Mouse (Mus musculus) neural tube, embryonic 12.5 days (tissue): Measurements from ENCODE around the gene Cdhr5. TPM values are rescaled to one million over a fixed set of nuclear protein-coding genes. Genes with fewer than 3 reads are reported as not detected.
"Not testable (repeated sequence)": the region's sequence is repeated elsewhere in the genome, so short reads cannot be mapped to it uniquely, and the experiment has no call there.

ENCODE experiments used
- ATAC-seq: fragments of 200-750 bp; cut with Nextera tagmentation; 2 replicates; pipeline ENCODE4 v1.8.0; 2017; ENCODE audit warnings: low read depth, mild to moderate bottlenecking, moderate TSS enrichment, moderate library complexity; ENCODE audit not compliant: low FRiP score
- H3K27ac ChIP-seq: fragments of 300-500 bp; sonication (generic); 2 replicates; pipeline ENCODE4 v1.5.1; 2016
- H3K27me3 ChIP-seq: fragments of 300-500 bp; sonication (generic); replicated peaks from 2 replicates; pipeline ENCODE4 v1.6.1; 2016; ENCODE audit warnings: mild to moderate bottlenecking
- H3K36me3 ChIP-seq: fragments of 300-500 bp; sonication (generic); 2 replicates; pipeline ENCODE4 v1.6.1; 2016; ENCODE audit warnings: mild to moderate bottlenecking
- H3K4me1 ChIP-seq: fragments of 300-500 bp; sonication (generic); 2 replicates; pipeline ENCODE4 v1.6.1; 2016
- H3K4me2 ChIP-seq: fragments of 300-500 bp; sonication (generic); replicated peaks from 2 replicates; pipeline ENCODE4 v1.6.1; 2016; ENCODE audit warnings: mild to moderate bottlenecking
- H3K4me3 ChIP-seq: fragments of 300-500 bp; sonication (generic); 2 replicates; pipeline ENCODE4 v1.5.1; 2016
- H3K9ac ChIP-seq: fragments of 300-500 bp; sonication (generic); 2 replicates; pipeline ENCODE4 v1.6.1; 2016; ENCODE audit warnings: mild to moderate bottlenecking
- H3K9me3 ChIP-seq: fragments of 300-500 bp; sonication (generic); 2 replicates; pipeline ENCODE4 v1.6.1; 2016; ENCODE audit warnings: mild to moderate bottlenecking
- WGBS: fragments of 180-500 bp; shearing (Covaris S2); methylation state at CpG from one replicate; pipeline ENCODE4 v1.1.7; 2016; 5-methylcytosine and 5-hydroxymethylcytosine counted together
- polyA plus RNA-seq: library from polyadenylated mRNA; unstranded; fragments of >200 nt; fragmentation: Nextera tagmentation; extraction: Ambion mirVana; gene quantifications from 2 replicates; pipeline ENCODE4 v1.2.1, GENCODE M21; 2016

Cdhr5 gene
- polyA plus RNA-seq, 1 experiment from 2014 or later: not detected

DNA sequence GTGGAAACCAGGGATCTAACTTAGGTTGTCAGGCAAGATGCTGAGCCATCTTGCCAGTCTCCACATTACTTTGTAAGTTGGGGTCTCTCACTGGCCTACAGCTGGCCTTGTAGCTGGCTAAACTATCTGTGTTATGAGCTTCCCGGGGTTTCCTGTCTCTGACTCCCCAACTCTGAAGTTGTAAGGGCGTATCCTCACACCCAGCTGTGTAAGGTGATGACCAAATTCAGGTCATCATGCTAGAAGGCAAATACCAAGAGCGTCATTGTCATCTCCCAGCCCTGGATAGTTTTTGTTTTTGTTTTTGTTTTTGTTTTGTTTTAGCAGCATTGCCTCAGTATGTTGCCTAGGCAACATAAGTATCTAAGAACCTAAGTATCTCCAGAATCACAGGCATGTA is 6.0 kb downstream of the Cdhr5 start:
- Histone ChIP-seq H3K9me3 (no peaks in the 10 kb centered on the region), H3K9ac (no peak overlapping the region), H3K36me3 (no peaks in the 10 kb centered on the region), H3K27me3 (no peaks in the 10 kb centered on the region), H3K4me2 (no peak overlapping the region), H3K4me1 (peaks cover 8% of the 10 kb centered on the region), H3K27ac (no peak overlapping the region), H3K4me3 (no peak overlapping the region)
- 93% methylated on average over 3 of the region's 3 CpGs for WGBS
- no peak for ATAC-seq

DNA sequence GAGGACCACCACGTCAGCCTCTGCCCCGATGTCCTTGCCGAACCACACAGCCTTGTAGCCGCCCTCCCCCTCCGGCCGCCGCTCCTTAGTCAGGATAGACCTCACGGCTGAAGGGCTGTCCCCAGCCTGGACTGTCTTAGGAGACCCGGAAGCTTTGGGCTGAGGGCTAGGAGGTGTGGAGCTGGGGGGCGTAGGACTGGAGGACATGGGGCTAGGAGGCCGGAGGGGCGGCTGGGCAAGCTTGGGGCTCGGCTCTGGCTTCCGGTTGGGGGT is 7.4 kb downstream of the Cdhr5 start:
- peaks cover 12% of the 10 kb centered on the region for H3K4me1 ChIP-seq
- H3K27ac ChIP-seq: no peak overlapping the region
- H3K27me3 ChIP-seq: no peaks in the 10 kb centered on the region
- 86% methylated on average over 14 of the region's 14 CpGs for WGBS
- H3K9ac ChIP-seq: no peak overlapping the region
- peaks cover 3% of the 10 kb centered on the region for H3K36me3 ChIP-seq
- H3K9me3 ChIP-seq: no peaks in the 10 kb centered on the region
- H3K4me2 ChIP-seq: no peak overlapping the region
- H3K4me3 ChIP-seq: no peak overlapping the region
- ATAC-seq: no peak

DNA sequence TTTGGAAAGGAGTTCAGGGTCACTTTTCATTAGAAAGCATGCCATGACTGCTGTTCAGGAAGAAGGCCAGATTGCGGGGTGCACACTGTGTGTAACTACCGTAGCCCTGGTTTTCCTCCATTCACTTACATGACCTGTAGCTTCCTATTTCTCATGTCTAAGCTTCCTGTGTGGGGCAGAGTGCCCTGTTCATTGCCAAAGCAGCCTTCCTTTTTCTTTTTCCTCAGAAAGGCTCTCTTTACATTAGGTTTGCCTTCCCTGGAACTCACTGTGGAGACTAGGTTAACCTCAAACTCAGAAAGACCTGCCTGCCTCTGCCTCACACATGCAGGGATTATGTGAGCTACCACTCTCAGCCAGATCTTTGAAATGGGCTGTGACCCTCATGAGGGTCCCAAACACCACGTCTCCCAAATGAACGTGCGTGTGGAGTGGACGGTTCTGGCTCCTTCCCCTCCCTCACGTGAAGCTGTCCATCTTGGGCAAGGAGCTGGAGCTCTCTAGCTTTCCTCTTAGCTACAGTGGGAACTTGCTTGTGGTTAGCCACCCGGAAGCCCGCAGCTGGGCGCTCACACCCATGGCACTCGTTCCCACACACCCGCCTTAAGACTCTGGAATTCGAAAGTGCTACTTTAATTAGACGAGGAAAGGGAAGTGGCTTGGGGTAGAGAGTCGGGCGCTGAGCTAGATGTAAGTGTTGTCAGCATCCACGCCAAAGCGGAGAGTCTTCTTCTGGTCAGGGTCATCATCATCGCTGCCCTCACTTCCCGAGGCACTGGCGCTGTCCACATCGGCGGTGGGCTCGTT is 7.9 kb downstream of the Cdhr5 start:
- H3K4me1 ChIP-seq: peaks cover 12% of the 10 kb centered on the region
- no peaks in the 10 kb centered on the region for H3K27me3 ChIP-seq
- ATAC-seq: no peak
- H3K36me3 ChIP-seq: peaks cover 9% of the 10 kb centered on the region
- no peaks in the 10 kb centered on the region for H3K9me3 ChIP-seq
- 80% methylated on average over 24 of the region's 24 CpGs for WGBS
- no peak overlapping the region for H3K4me2 ChIP-seq
- no peak overlapping the region for H3K4me3 ChIP-seq
- H3K27ac ChIP-seq: no peak overlapping the region
- H3K9ac ChIP-seq: no peak overlapping the region

DNA sequence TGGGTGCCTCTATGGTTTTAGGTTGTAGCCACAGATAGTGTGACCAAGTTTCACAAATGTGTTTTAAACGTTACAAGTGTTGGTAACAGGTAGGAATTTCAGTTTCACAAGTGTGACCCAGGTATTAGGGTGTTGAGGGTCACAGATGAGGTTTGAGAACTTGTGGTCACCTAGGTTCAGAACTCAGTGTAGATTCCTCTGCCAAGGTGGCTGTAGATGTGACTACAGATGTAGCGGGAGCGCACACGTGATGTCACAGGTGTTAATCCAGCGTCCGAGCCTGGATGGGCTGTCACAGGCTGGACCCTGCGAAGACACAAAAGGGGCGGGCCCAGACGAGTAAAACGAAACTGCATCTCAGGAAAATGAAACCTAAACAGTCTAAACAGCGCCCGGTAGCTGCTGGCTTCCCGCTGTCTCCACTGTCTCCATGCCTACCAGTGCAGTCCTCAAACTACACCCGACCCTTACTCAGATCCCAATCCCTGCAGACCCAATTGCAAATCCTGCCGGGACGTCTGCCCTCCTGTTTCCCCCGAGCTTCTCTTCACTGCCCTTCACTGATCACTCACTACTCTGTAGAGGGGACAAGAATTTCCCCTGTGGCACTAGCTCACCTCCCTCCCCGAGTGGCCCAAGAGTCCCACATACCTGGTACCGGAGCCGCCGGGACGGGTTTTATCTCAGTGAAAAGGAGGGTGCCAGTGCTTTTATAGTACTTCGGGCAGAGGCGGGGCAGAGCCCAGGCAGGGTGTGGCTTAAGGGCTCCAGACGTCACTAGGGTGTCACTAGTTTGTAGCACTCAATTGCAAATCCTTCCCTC is 10.6 kb downstream of the Cdhr5 start, which contains the start of gene Irf7:
Gene Irf7, minus strand, starts transcription at position 743 of the 823 bp plus-strand sequence.
- Histone ChIP-seq H3K36me3 (peaks cover 36% of the 10 kb centered on the region), H3K27me3 (no peaks in the 10 kb centered on the region), H3K4me2 (peak within 1 kb of the TSS; percentile 61), H3K9ac (peak within 1 kb of the TSS; percentile 40; the same call in 1 of the 2 replicates), H3K27ac (no peak within 1 kb of the TSS), H3K9me3 (no peaks in the 10 kb centered on the region), H3K4me3 (peak within 1 kb of the TSS; percentile 29; the same call in 1 of the 2 replicates), H3K4me1 (peaks cover 12% of the 10 kb centered on the region)
- ATAC-seq: no peak
- WGBS: 12% methylated on average over 25 of the region's 25 CpGs

DNA sequence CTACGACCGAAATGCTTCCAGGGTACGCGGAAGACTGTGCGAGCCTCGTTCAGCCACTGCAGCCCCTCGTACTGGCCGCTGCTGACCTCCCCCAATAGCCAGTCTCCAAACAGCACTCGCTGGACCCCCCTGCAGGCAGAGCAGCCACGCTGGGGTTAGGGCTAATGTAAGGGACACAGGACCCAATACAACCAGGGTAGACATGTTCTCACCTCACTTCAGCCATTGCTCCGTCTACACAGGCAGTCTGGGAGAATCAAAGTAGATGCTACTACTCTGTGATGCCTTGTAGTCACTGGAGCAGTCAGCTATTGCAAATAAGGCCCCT is 11.2 kb downstream of the Cdhr5 start:
- H3K4me2 ChIP-seq: peak overlapping the region; percentile 61
- ATAC-seq: 0 out of 2 replicates have a peak, but pooled peaks have one; percentile 16

DNA sequence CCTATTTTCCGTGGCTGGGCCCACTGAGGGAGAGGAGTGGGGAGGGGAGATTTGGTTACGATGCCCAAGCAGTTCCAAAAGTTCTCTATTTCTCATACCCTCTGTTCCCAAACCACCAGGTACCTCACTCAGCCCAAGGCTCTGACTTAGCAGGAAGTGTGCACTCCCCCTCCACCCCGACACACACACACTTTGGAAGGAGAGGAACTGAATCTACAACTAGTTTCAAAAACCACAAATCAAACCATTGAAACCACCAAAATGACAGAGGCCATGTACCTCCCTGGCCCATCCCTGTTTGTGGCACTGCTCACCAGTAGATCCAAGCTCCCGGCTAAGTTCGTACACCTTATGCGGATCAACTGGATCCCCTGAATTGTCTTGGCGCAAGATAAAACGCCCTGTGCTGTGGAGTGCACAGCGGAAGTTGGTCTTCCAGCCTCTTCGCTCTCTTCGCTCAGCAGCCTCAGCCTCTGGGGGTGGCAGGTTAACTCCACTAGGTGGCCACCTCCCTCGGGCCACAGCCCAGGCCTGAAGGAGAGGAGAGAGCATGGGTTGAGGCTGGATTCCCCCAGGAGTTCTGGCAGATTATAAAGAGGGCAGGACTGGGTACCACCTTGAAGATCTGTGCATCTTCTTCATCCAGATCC is 11.7 kb downstream of the Cdhr5 start:
- Histone ChIP-seq H3K9ac (no peak overlapping the region), H3K27me3 (no peaks in the 10 kb centered on the region), H3K27ac (no peak overlapping the region), H3K36me3 (peaks cover 47% of the 10 kb centered on the region), H3K4me2 (peak overlapping the region; percentile 61; the same call in 1 of the 2 replicates), H3K4me1 (peaks cover 12% of the 10 kb centered on the region), H3K4me3 (no peak overlapping the region), H3K9me3 (no peaks in the 10 kb centered on the region)
- ATAC-seq: no peak; the same call in 1 of the 2 replicates
- WGBS: 38% methylated on average over 12 of the region's 12 CpGs

More for the DNA sequence above, 11.2 kb downstream of the Cdhr5 start:
- H3K36me3 ChIP-seq: peaks cover 42% of the 10 kb centered on the region
- H3K4me3 ChIP-seq: no peak overlapping the region
- 50% methylated on average over 11 of the region's 11 CpGs for WGBS
- H3K27me3 ChIP-seq: no peaks in the 10 kb centered on the region
- no peak overlapping the region for H3K27ac ChIP-seq
- H3K9me3 ChIP-seq: no peaks in the 10 kb centered on the region
- no peak overlapping the region for H3K9ac ChIP-seq
- H3K4me1 ChIP-seq: peaks cover 12% of the 10 kb centered on the region

DNA sequence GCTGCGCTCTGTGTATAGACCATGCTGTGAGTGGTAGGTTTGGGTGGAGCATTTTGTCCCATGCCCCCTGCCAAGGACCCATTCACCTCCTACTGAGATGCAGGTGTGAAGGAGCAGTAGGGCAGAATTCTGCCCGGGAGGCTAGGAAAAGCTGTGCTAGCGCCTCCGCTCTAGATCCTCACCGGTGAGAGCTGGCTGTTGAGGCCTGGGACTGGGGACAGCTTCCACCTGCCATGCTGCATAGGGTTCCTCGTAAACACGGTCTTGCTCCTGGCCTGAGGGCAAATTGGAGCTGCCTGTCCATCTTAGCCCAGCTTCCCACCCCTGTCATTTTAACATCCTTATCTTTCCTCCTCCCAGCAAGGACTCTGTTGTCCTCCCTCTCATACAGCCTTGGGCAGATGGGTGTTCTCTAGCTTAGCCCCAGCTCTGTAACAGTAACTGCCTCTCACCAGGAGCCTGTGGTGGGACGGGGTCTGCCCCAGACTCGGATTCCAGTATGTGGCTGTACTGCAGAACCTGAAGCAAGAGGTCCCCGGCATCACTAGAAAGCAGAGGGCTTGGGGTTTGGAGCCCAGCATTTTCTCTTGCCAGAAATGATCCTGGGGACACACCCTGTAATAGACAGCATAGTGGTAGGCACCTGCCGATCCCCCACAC is 12.4 kb downstream of the Cdhr5 start:
- WGBS: 73% methylated on average over 11 of the region's 11 CpGs

DNA sequence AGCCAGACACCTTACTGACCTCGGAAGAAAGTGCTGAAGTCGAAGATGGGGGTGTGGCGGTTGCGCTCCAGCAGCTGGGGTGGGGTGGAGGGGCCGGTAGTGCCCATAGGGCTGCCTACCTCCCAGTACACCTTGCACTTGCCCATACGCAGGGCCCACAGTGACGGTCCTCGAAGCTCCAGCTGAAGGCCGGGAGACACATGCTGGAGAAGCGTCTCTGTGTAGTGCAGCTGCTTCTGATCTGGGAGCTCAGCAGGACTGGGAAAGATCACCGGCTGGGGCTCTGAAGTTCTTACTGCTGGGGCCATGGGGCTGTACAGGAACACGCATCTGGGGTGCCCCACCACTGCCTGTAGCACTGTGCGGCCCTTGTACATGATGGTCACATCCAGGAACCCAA is 12.9 kb downstream of the Cdhr5 start:
- no peaks in the 10 kb centered on the region for H3K9me3 ChIP-seq
- H3K36me3 ChIP-seq: peaks cover 59% of the 10 kb centered on the region
- 94% methylated on average over 13 of the region's 13 CpGs for WGBS
- H3K4me2 ChIP-seq: no peak overlapping the region
- no peak overlapping the region for H3K4me3 ChIP-seq
- no peaks in the 10 kb centered on the region for H3K27me3 ChIP-seq
- H3K9ac ChIP-seq: no peak overlapping the region
- H3K4me1 ChIP-seq: peaks cover 12% of the 10 kb centered on the region
- ATAC-seq: no peak; the same call in 1 of the 2 replicates
- no peak overlapping the region for H3K27ac ChIP-seq

More for the DNA sequence above, 12.4 kb downstream of the Cdhr5 start:
- ATAC-seq: no peak; the same call in 1 of the 2 replicates
- Histone ChIP-seq H3K36me3 (peaks cover 54% of the 10 kb centered on the region), H3K4me2 (no peak overlapping the region), H3K4me3 (no peak overlapping the region), H3K9ac (no peak overlapping the region), H3K4me1 (peaks cover 12% of the 10 kb centered on the region), H3K9me3 (no peaks in the 10 kb centered on the region), H3K27ac (no peak overlapping the region), H3K27me3 (no peaks in the 10 kb centered on the region)

DNA sequence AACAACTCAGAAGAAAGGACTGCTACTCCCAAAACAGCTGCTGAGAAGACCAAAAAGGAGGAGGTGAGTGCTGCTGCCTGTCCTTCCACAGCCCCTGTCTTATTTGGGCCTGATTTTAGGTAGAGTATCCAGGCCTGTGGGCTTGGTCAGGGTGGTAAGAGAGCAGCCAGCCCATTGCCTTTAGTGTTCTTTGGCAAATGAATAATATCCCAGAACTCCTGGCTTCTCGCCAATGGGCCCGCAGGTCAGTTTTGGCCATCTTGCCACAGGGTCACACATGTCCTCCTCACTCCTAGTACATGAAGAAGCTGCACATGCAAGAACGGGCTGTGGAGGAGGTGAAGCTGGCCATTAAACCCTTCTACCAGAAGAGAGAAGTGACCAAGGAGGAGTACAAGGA is 15.1 kb downstream of the Cdhr5 start:
- 95% methylated on average over 3 of the region's 3 CpGs for WGBS
- Histone ChIP-seq H3K27me3 (no peaks in the 10 kb centered on the region), H3K4me1 (peaks cover 12% of the 10 kb centered on the region), H3K4me3 (no peak overlapping the region), H3K9me3 (no peaks in the 10 kb centered on the region), H3K36me3 (peaks cover 81% of the 10 kb centered on the region), H3K4me2 (no peak overlapping the region), H3K27ac (no peak overlapping the region), H3K9ac (no peak overlapping the region)
- ATAC-seq: no peak

DNA sequence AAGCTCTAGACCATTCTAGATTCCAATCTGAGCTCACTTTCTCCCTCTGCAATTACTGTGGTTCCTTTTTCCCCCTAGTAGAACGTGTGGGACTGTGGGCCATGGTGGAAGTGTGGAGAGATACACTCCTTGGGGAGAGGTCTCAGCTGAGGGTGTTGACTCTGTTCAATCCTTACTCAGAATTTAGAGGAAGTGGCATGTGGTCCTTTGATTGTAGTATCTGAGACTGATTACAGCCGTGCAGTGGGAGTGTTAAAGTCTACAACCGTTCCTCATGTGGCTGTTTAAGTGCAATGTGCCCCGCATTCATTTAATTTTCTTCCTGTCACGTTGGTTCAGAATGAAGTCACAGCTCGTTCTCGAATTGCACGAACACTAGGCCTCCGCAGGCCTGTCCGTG is 20.4 kb downstream of the Cdhr5 start:
- Histone ChIP-seq H3K4me1 (no peaks in the 10 kb centered on the region), H3K4me2 (no peak overlapping the region), H3K27ac (no peak overlapping the region), H3K36me3 (peaks cover 90% of the 10 kb centered on the region), H3K9ac (no peak overlapping the region), H3K4me3 (no peak overlapping the region), H3K27me3 (no peaks in the 10 kb centered on the region), H3K9me3 (no peaks in the 10 kb centered on the region)
- no peak for ATAC-seq
- 96% methylated on average over 10 of the region's 10 CpGs for WGBS

DNA sequence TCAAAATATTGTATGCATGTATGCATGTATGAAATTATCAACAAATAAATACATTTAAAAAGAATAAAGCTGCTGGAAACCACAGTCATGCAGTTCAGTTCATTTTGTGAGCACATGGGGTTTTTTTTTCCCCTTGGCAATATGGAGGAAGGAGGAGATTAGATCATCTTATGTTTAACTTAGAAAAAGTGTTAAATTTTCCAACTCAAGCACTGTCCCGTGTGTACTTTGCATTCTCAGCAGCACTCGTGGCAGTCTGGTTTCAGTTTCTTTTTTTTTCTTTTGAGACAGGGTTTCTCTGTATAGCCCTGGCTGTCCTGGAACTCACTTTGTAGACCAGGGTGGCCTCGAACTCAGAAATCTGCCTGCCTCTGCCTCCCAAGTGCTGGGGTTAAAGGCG is 26.1 kb downstream of the Cdhr5 start:
- H3K27ac ChIP-seq, H3K4me3 ChIP-seq, ATAC-seq, H3K4me1 ChIP-seq, H3K4me2 ChIP-seq, H3K27me3 ChIP-seq, H3K9ac ChIP-seq, H3K9me3 ChIP-seq: not testable (repeated sequence)
- WGBS: 94% methylated on average over 4 of the region's 4 CpGs
- H3K36me3 ChIP-seq: peaks cover 88% of the 10 kb centered on the region

DNA sequence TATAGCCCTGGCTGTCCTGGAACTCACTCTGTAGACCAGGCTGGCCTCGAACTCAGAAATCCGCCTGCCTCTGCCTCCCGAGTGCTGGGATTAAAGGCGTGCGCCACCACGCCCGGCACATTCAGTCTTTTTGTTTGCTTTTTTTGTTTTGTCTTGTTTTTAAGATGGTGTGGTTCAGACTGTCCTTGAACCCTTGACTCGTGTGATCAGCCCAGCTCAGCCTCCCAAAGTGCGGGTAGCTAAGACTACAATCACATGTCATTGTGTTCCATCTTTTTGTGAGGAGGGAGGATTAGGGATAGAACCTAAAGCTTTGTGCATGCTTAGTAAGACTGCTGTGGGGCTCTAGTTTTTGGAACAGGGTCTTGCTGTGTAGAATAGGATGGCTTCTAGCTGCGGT is 45.0 kb downstream of the Cdhr5 start:
- Histone ChIP-seq H3K27me3 (no peaks in the 10 kb centered on the region), H3K36me3 (peaks cover 55% of the 10 kb centered on the region), H3K4me1 (peaks cover 18% of the 10 kb centered on the region), H3K9me3 (no peaks in the 10 kb centered on the region; the same call in 1 of the 2 replicates), H3K4me2 (no peak overlapping the region), H3K9ac (no peak overlapping the region), H3K4me3 (no peak overlapping the region), H3K27ac (no peak overlapping the region)
- ATAC-seq: no peak
- WGBS: 96% methylated on average over 10 of the region's 10 CpGs
